15 mouse cellular contexts compared by ENCODE assay signal in genomic region chr2:27715221-27715620, GRCm38 (mm10). TPM values are rescaled to one million over a fixed set of nuclear protein-coding genes. Genes with fewer than 3 reads are reported as not detected.
A peak's percentile ranks its signal among the peaks of the same experiment; 100 is the strongest.
DNase-seq lines count a peak whose midpoint lies in the region; ATAC-seq and TF ChIP-seq lines count a peak whose summit lies in the region.
"Had no signal": no experiment of that assay in that cellular context is flagged by ENCODE, and none has a peak within 500 bp of the region (broad histone marks: within the 10 kb centered on the region; RNA-seq: fewer than 3 reads in every experiment).

No protein-coding gene starts in this region.

- H3K27me3 ChIP-seq in heart, embryonic 15.5 days = no peaks in the 10 kb centered on the region
- H3K27me3 ChIP-seq in heart, embryonic 10.5 days (ENCODE audit: insufficient read depth, poor library complexity, severe bottlenecking) = peaks cover 18% of the 10 kb centered on the region; the same call in 1 of the 2 replicates
- H3K27me3 ChIP-seq in spleen, adult 2 months (ENCODE audit: control insufficient read depth, insufficient read depth, low read length) = no peaks in the 10 kb centered on the region
- H3K27me3 ChIP-seq in liver, postnatal 0 days (ENCODE audit: insufficient read depth, low read length) = no peaks in the 10 kb centered on the region
- no peaks in the 10 kb centered on the region for H3K27me3 ChIP-seq in stomach, postnatal 0 days (ENCODE audit: control insufficient read depth, insufficient read depth, low read length)
- peaks cover 2% of the 10 kb centered on the region; the same call in 1 of the 2 replicates for H3K27me3 ChIP-seq in forebrain, embryonic 11.5 days (ENCODE audit: control insufficient read depth, insufficient read depth, low read length)
- H3K27me3 ChIP-seq: stomach, embryonic 15.5 days had no signal

- ATAC-seq in heart, embryonic 15.5 days (replicated peaks; ENCODE audit: insufficient number of reproducible peaks, insufficient read depth, low FRiP score, low read depth) = no peak
- ATAC-seq in liver, postnatal 0 days = no peak
- ATAC-seq in stomach, postnatal 0 days (ENCODE audit: low FRiP score, low TSS enrichment) = peak; percentile 8; the same call in 1 of the 2 replicates
- ATAC-seq in forebrain, embryonic 11.5 days (replicated peaks; ENCODE audit: low FRiP score) = no peak
- ATAC-seq: CD4-positive, CD25-positive, alpha-beta regulatory T cell, adult 4 months had no signal

- H3K4me2 ChIP-seq in heart, embryonic 15.5 days = no peak overlapping the region
- H3K4me2 ChIP-seq in liver, postnatal 0 days (ENCODE audit: low read depth, low read length) = no peak overlapping the region
- no peak overlapping the region for H3K4me2 ChIP-seq in stomach, postnatal 0 days (replicated peaks; ENCODE audit: low read depth)
- H3K4me2 ChIP-seq in forebrain, embryonic 11.5 days (ENCODE audit: low read depth, low read length, severe bottlenecking) = no peak overlapping the region
- H3K4me2 ChIP-seq: stomach, embryonic 15.5 days had no signal

- TF ChIP-seq EP300 in liver, postnatal 0 days (IDR thresholded peaks at IDR 0.05; ENCODE audit: low read depth) = no peak
- no peak for TF ChIP-seq EP300 in stomach, postnatal 0 days (optimal IDR thresholded peaks at IDR 0.05)

- TF ChIP-seq CTCF in spleen, adult 2 months (IDR thresholded peaks at IDR 0.05; ENCODE audit: extremely low read depth, insufficient read depth, insufficient read length, insufficient replicate concordance) = no peak
- TF ChIP-seq CTCF in liver, postnatal 0 days (IDR thresholded peaks at IDR 0.05; ENCODE audit: low read depth) = no peak
- TF ChIP-seq CTCF in stomach, postnatal 0 days (IDR thresholded peaks at IDR 0.05; ENCODE audit: low read depth) = no peak

- H3K9ac ChIP-seq in heart, embryonic 15.5 days = no peak overlapping the region
- H3K9ac ChIP-seq in liver, postnatal 0 days (replicated peaks) = no peak overlapping the region
- H3K9ac ChIP-seq in stomach, postnatal 0 days (ENCODE audit: low read length) = no peak overlapping the region
- no peak overlapping the region for H3K9ac ChIP-seq in forebrain, embryonic 11.5 days (ENCODE audit: low read length)
- H3K9ac ChIP-seq: stomach, embryonic 15.5 days had no signal

- H3K9me3 ChIP-seq in heart, embryonic 15.5 days (replicated peaks) = no peaks in the 10 kb centered on the region
- H3K9me3 ChIP-seq in heart, embryonic 10.5 days = no peaks in the 10 kb centered on the region
- no peaks in the 10 kb centered on the region for H3K9me3 ChIP-seq in liver, postnatal 0 days (ENCODE audit: low read length)
- no peaks in the 10 kb centered on the region for H3K9me3 ChIP-seq in stomach, postnatal 0 days (ENCODE audit: control insufficient read depth, low read length)
- H3K9me3 ChIP-seq in forebrain, embryonic 11.5 days (ENCODE audit: control insufficient read depth, low read length) = no peaks in the 10 kb centered on the region
- H3K9me3 ChIP-seq: forebrain, embryonic 10.5 days; stomach, embryonic 15.5 days had no signal

- WGBS in heart, embryonic 15.5 days = 58% methylated on average over 4 of the region's 4 CpGs
- 68% methylated on average over 4 of the region's 4 CpGs for WGBS in heart, embryonic 10.5 days
- 73% methylated on average over 4 of the region's 4 CpGs for WGBS in spleen, adult 2 months
- 52% methylated on average over 4 of the region's 4 CpGs for WGBS in liver, postnatal 0 days (ENCODE audit: insufficient replicate concordance)
- 52% methylated on average over 4 of the region's 4 CpGs for WGBS in stomach, postnatal 0 days
- 82% methylated on average over 4 of the region's 4 CpGs for WGBS in forebrain, embryonic 11.5 days

- no peak for TF ChIP-seq POLR2A in spleen, adult 2 months (IDR thresholded peaks at IDR 0.05; ENCODE audit: low read depth, low read length)

- H3K36me3 ChIP-seq in heart, embryonic 15.5 days = no peaks in the 10 kb centered on the region
- H3K36me3 ChIP-seq in heart, embryonic 10.5 days = no peaks in the 10 kb centered on the region
- H3K36me3 ChIP-seq in spleen, adult 2 months (ENCODE audit: control insufficient read depth, insufficient read depth, low read length) = no peaks in the 10 kb centered on the region
- no peaks in the 10 kb centered on the region for H3K36me3 ChIP-seq in liver, postnatal 0 days (replicated peaks; ENCODE audit: insufficient read depth, low read length)
- H3K36me3 ChIP-seq in stomach, postnatal 0 days (ENCODE audit: control insufficient read depth, insufficient read depth, low read length) = no peaks in the 10 kb centered on the region
- no peaks in the 10 kb centered on the region for H3K36me3 ChIP-seq in forebrain, embryonic 11.5 days (ENCODE audit: control insufficient read depth, insufficient read depth, low read length)
- H3K36me3 ChIP-seq: forebrain, embryonic 10.5 days; stomach, embryonic 15.5 days had no signal

- H3K4me1 ChIP-seq in heart, embryonic 15.5 days (replicated peaks) = peaks cover 97% of the 10 kb centered on the region
- H3K4me1 ChIP-seq in heart, embryonic 10.5 days = peaks cover 100% of the 10 kb centered on the region
- H3K4me1 ChIP-seq in spleen, adult 2 months (ENCODE audit: control insufficient read depth, insufficient read depth, insufficient read length) = no peaks in the 10 kb centered on the region
- H3K4me1 ChIP-seq in liver, postnatal 0 days (ENCODE audit: insufficient read depth) = peaks cover 95% of the 10 kb centered on the region
- peaks cover 41% of the 10 kb centered on the region for H3K4me1 ChIP-seq in stomach, postnatal 0 days (replicated peaks; ENCODE audit: control insufficient read depth, insufficient read depth)
- peaks cover 7% of the 10 kb centered on the region; the same call in 1 of the 2 replicates for H3K4me1 ChIP-seq in forebrain, embryonic 11.5 days (replicated peaks; ENCODE audit: control insufficient read depth, insufficient read depth, low read length)

- no peak overlapping the region for H3K4me3 ChIP-seq in heart, embryonic 15.5 days
- no peak overlapping the region for H3K4me3 ChIP-seq in heart, embryonic 10.5 days
- H3K4me3 ChIP-seq in spleen, adult 2 months (ENCODE audit: extremely low read depth, insufficient read depth, insufficient read length) = no peak overlapping the region
- no peak overlapping the region for H3K4me3 ChIP-seq in liver, postnatal 0 days (ENCODE audit: low read depth, low read length)
- no peak overlapping the region for H3K4me3 ChIP-seq in stomach, postnatal 0 days (ENCODE audit: low read depth, low read length)
- no peak overlapping the region for H3K4me3 ChIP-seq in forebrain, embryonic 11.5 days (ENCODE audit: low read depth, low read length)
- H3K4me3 ChIP-seq: forebrain, embryonic 10.5 days; layer of hippocampus, adult 2 months; stomach, embryonic 15.5 days had no signal

- peak overlapping the region; percentile 7; the same call in 1 of the 2 replicates for H3K27ac ChIP-seq in heart, embryonic 15.5 days
- no peak overlapping the region for H3K27ac ChIP-seq in heart, embryonic 10.5 days
- peak overlapping the region; percentile 5; the same call in 1 of the 2 replicates for H3K27ac ChIP-seq in spleen, adult 2 months (ENCODE audit: insufficient read depth, low read length)
- peak overlapping the region; percentile 46 for H3K27ac ChIP-seq in liver, postnatal 0 days (ENCODE audit: low read depth)
- peak overlapping the region; percentile 56; the same call in 1 of the 2 replicates for H3K27ac ChIP-seq in stomach, postnatal 0 days (replicated peaks)
- H3K27ac ChIP-seq in forebrain, embryonic 11.5 days (ENCODE audit: low read depth, low read length) = no peak overlapping the region
- H3K27ac ChIP-seq: forebrain, embryonic 10.5 days; layer of hippocampus, adult 2 months; stomach, embryonic 15.5 days had no signal

- DNase-seq in heart, embryonic 10.5 days (ENCODE audit: low spot score) = no peak
- no peak for DNase-seq in spleen, adult 2 months (ENCODE audit: low read depth in 1 of 2, low spot score in 2 of 2)
- no peak for DNase-seq in spleen, adult 18-20 months
- DNase-seq in liver, postnatal 0 days = no peak
- DNase-seq in stomach, postnatal 0 days (ENCODE audit: low spot score) = no peak
- no peak for DNase-seq in forebrain, embryonic 11.5 days (ENCODE audit: low spot score)
- no peak for DNase-seq in Muller cell, postnatal 12 days (ENCODE audit: inconsistent ontology term)
- DNase-seq: cerebellum, adult 8-10 months; embryo, embryonic 11 days; right cerebral cortex, postnatal 25 days had no signal

RNA-seq across cellular contexts. Expression of gene Rxra, which starts 39.0 kb away (rescaled TPM):
- 6.6 and 9.5 TPM in 2 replicates for polyA plus RNA-seq in heart, embryonic 15.5 days (2015; fragmentation: Nextera tagmentation; extraction: Ambion mirVana)
- 6.4 and 8.0 TPM in 2 replicates for polyA plus RNA-seq in heart, embryonic 10.5 days (2016; fragmentation: Nextera tagmentation; extraction: Ambion mirVana)
- 40.6 and 44.9 TPM in 2 replicates for polyA plus RNA-seq in spleen, adult 2 months (2012; rRNA removed)
- 13.3 and 13.9 TPM in 2 replicates for polyA plus RNA-seq in liver, postnatal 0 days (2015; fragmentation: Nextera tagmentation; extraction: Ambion mirVana)
- 8.7 and 10.5 TPM in 2 replicates for polyA plus RNA-seq in stomach, postnatal 0 days (2015; fragmentation: Nextera tagmentation; extraction: Ambion mirVana)
- polyA plus RNA-seq in forebrain, embryonic 11.5 days (2014; fragmentation: Nextera tagmentation; extraction: Ambion mirVana) = 6.5 and 6.9 TPM in 2 replicates

Comparison
In these comparisons a context has a peak if more than half of its experiments do, and no peak if none do; other contexts are left out.
1. H3K27ac ChIP-seq: peak in heart, embryonic 15.5 days (single experiment), spleen, adult 2 months (single experiment), liver, postnatal 0 days (single experiment) and stomach, postnatal 0 days (single experiment); none in heart, embryonic 10.5 days (single experiment) and forebrain, embryonic 11.5 days (single experiment).